Comparison of ENCODE assay signal across 22 mouse cellular contexts in the genomic region with DNA sequence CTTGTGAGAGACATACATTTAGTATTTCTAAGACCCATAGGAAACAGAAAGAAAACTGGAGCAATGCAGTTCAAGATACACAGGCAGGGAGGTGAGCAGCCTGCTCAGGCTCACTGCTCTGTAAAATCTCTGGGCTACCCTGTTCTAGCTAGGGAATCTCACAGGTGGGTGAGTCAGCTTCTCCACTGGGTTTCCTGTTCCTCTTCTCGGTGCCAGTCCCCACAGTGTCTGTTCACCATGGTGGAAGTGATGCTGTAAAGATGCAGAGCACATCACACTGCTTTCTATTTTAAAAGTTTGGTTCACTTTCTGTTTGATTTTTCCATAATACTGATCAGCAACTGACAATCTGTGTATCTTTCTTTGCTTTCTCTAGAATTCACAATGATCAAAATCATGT. TPM values are rescaled to one million over a fixed set of nuclear protein-coding genes. Genes with fewer than 3 reads are reported as not detected.
A peak's percentile ranks its signal among the peaks of the same experiment; 100 is the strongest.
DNase-seq lines count a peak whose midpoint lies in the region; ATAC-seq and TF ChIP-seq lines count a peak whose summit lies in the region.
"Had no signal": no experiment of that assay in that cellular context is flagged by ENCODE, and none has a peak within 500 bp of the region (broad histone marks: within the 10 kb centered on the region; RNA-seq: fewer than 3 reads in every experiment).

No protein-coding gene starts in this region.

- H3K4me1 ChIP-seq in CH12.LX (ENCODE audit: control insufficient read depth in 1 of 2, insufficient read depth in 2 of 2): peaks cover 7 to 24% of the 10 kb centered on the region in 2 experiments; a peak in 3 of 4 replicates
- H3K4me1 ChIP-seq in liver, embryonic 12.5 days: no peaks in the 10 kb centered on the region
- H3K4me1 ChIP-seq: embryonic facial prominence, embryonic 12.5 days; heart, embryonic 13.5 days; hindbrain, embryonic 12.5 days; intestine, embryonic 15.5 days had no signal

- no peak overlapping the region for H3K4me3 ChIP-seq in CH12.LX (replicated peaks in 1 of 3; ENCODE audit: low read depth in 2 of 3, low read length in 2 of 3, poor library complexity in 1 of 3)
- no peak overlapping the region for H3K4me3 ChIP-seq in liver, embryonic 12.5 days
- H3K4me3 ChIP-seq: embryonic facial prominence, embryonic 12.5 days; heart, embryonic 13.5 days; hindbrain, embryonic 12.5 days; intestine, embryonic 15.5 days had no signal

- H3K27me3 ChIP-seq in CH12.LX (replicated peaks): no peaks in the 10 kb centered on the region
- H3K27me3 ChIP-seq in splenic B cell, adult 2 months (ENCODE audit: control insufficient read depth, insufficient read depth, low read length, poor library complexity, severe bottlenecking): no peaks in the 10 kb centered on the region
- H3K27me3 ChIP-seq in liver, embryonic 12.5 days (replicated peaks): no peaks in the 10 kb centered on the region
- H3K27me3 ChIP-seq: embryonic facial prominence, embryonic 12.5 days; heart, embryonic 13.5 days; hindbrain, embryonic 12.5 days; intestine, embryonic 15.5 days had no signal

- WGBS in liver, embryonic 12.5 days (ENCODE audit: insufficient replicate concordance): 19% methylated on average over 1 of the region's 1 CpGs

- peak; percentile 9 to 17 for DNase-seq in B cell, adult 2 months
- DNase-seq in CH12.LX (ENCODE audit: extremely low read depth): peak; percentile 78
- peak; percentile 30 for DNase-seq in induced T-regulatory cell, adult 2 months (ENCODE audit: low read depth)
- peak; percentile 61 for DNase-seq in splenic B cell, adult 2 months (ENCODE audit: low read depth, low spot score)
- no peak for DNase-seq in embryo, embryonic 10.5 days (ENCODE audit: low spot score)
- DNase-seq in urinary bladder, postnatal 14 days (ENCODE audit: low spot score): no peak
- DNase-seq: adrenal gland, postnatal 14 days; cerebellum, adult 11-12 months; cerebellum, postnatal 10 days; gastrocnemius, postnatal 10 days; heart, postnatal 36 days; kidney, adult 2 months had no signal

- no peaks in the 10 kb centered on the region for H3K36me3 ChIP-seq in CH12.LX (replicated peaks in 1 of 2; ENCODE audit: control insufficient read depth in 1 of 2, insufficient read depth in 1 of 2, low read length in 1 of 2)
- H3K36me3 ChIP-seq in splenic B cell, adult 2 months (ENCODE audit: control insufficient read depth, insufficient read depth, low read length, poor library complexity, severe bottlenecking): no peaks in the 10 kb centered on the region
- no peaks in the 10 kb centered on the region for H3K36me3 ChIP-seq in liver, embryonic 12.5 days
- H3K36me3 ChIP-seq: embryonic facial prominence, embryonic 12.5 days; heart, embryonic 13.5 days; hindbrain, embryonic 12.5 days; intestine, embryonic 15.5 days had no signal

- TF ChIP-seq POLR2A in CH12.LX (IDR thresholded peaks at IDR 0.05; ENCODE audit: low read depth, low read length): no peak

- no peaks in the 10 kb centered on the region for H3K79me2 ChIP-seq in CH12.LX (replicated peaks; ENCODE audit: control insufficient read depth, extremely low read depth, insufficient read depth, poor library complexity, severe bottlenecking)

- TF ChIP-seq RAD21 in CH12.LX (IDR thresholded peaks at IDR 0.05; ENCODE audit: low read depth, low read length): no peak

- TF ChIP-seq EP300 in CH12.LX (IDR thresholded peaks at IDR 0.05; ENCODE audit: low read length): peak; percentile 85

- H3K4me2 ChIP-seq in CH12.LX (ENCODE audit: insufficient read depth, low read depth, poor library complexity, severe bottlenecking): peak overlapping the region; percentile 60
- no peak overlapping the region for H3K4me2 ChIP-seq in liver, embryonic 12.5 days
- H3K4me2 ChIP-seq: embryonic facial prominence, embryonic 12.5 days; heart, embryonic 13.5 days; hindbrain, embryonic 12.5 days; intestine, embryonic 15.5 days had no signal

- dilution Hi-C loops in CH12.LX (cut with MboI; ENCODE audit: extremely low pct_ligation_motif_present, extremely low pct_unique_long_range_greater_than_20kb, low sequenced_read_pairs): no loop called here

- ATAC-seq in liver, embryonic 12.5 days: no peak
- ATAC-seq: forebrain, embryonic 16.5 days; hindbrain, embryonic 16.5 days; intestine, embryonic 15.5 days had no signal

- no peaks in the 10 kb centered on the region for H3K9me3 ChIP-seq in CH12.LX (replicated peaks; ENCODE audit: low read length)
- no peaks in the 10 kb centered on the region for H3K9me3 ChIP-seq in liver, embryonic 12.5 days (replicated peaks)
- H3K9me3 ChIP-seq: embryonic facial prominence, embryonic 12.5 days; heart, embryonic 13.5 days; hindbrain, embryonic 12.5 days; intestine, embryonic 15.5 days had no signal

- no peak overlapping the region for H3K27ac ChIP-seq in CH12.LX (ENCODE audit: insufficient read depth, low read depth)
- H3K27ac ChIP-seq in liver, embryonic 12.5 days: no peak overlapping the region
- H3K27ac ChIP-seq: embryonic facial prominence, embryonic 12.5 days; heart, embryonic 13.5 days; hindbrain, embryonic 12.5 days; intestine, embryonic 15.5 days had no signal

- in situ Hi-C loops in CH12.LX (cut with MboI; ENCODE audit: low pct_ligation_motif_present, low pct_unique_long_range_greater_than_20kb, low sequenced_read_pairs): no loop called here

- H3K9ac ChIP-seq in CH12.LX (ENCODE audit: insufficient read depth, low read depth): no peak overlapping the region
- no peak overlapping the region for H3K9ac ChIP-seq in liver, embryonic 12.5 days
- H3K9ac ChIP-seq: embryonic facial prominence, embryonic 12.5 days; heart, embryonic 13.5 days; hindbrain, embryonic 12.5 days; intestine, embryonic 15.5 days had no signal

- TF ChIP-seq CTCF in CH12.LX (conservative IDR thresholded peaks at IDR 0.05 in 1 of 2, IDR thresholded peaks at IDR 0.05 in 1 of 2; ENCODE audit: low read depth in 2 of 2, low read length in 2 of 2): no peak

TF ChIP-seq in CH12.LX, 34 proteins besides CTCF, POLR2A, EP300 and RAD21:
- TF ChIP-seq POLR2AphosphoS2 (IDR thresholded peaks at IDR 0.05; ENCODE audit: low read depth, low read length): no peak
- TF ChIP-seq IRF4 (IDR thresholded peaks at IDR 0.05; ENCODE audit: low read depth, low read length): peak; percentile 74; the same call in 1 of the 2 replicates
- TF ChIP-seq CHD2 (IDR thresholded peaks at IDR 0.05; ENCODE audit: low read length): no peak
- peak; percentile 72 for TF ChIP-seq ETS1 (conservative IDR thresholded peaks at IDR 0.05; ENCODE audit: low read depth, low read length)
- TF ChIP-seq UBTF (IDR thresholded peaks at IDR 0.05; ENCODE audit: low read depth, low read length): 0 out of 2 replicates have a peak, but pooled peaks have one; percentile 39
- peak; percentile 76 for TF ChIP-seq JUN (IDR thresholded peaks at IDR 0.05; ENCODE audit: insufficient read depth, low read depth, low read length)
- 0 out of 2 replicates have a peak, but pooled peaks have one; percentile 50 for TF ChIP-seq MYC (IDR thresholded peaks at IDR 0.05; ENCODE audit: low read depth, low read length)
- peak; percentile 15; the same call in 1 of the 2 replicates for TF ChIP-seq TCF12 (IDR thresholded peaks at IDR 0.05; ENCODE audit: low read depth, low read length)
- TF ChIP-seq SMC3 (IDR thresholded peaks at IDR 0.05; ENCODE audit: low read depth, low read length): no peak
- no peak for TF ChIP-seq KAT2A (IDR thresholded peaks at IDR 0.05; ENCODE audit: insufficient replicate concordance, low read length)
- TF ChIP-seq MEF2A (IDR thresholded peaks at IDR 0.05; ENCODE audit: borderline replicate concordance, low read depth, low read length): peak; percentile 42; the same call in 1 of the 2 replicates
- TF ChIP-seq PAX5 (IDR thresholded peaks at IDR 0.05; ENCODE audit: low read length): no peak
- peak; percentile 78 for TF ChIP-seq JUND (conservative IDR thresholded peaks at IDR 0.05; ENCODE audit: low read depth, low read length)
- no peak for TF ChIP-seq USF2 (conservative IDR thresholded peaks at IDR 0.05; ENCODE audit: low read depth, low read length)
- TF ChIP-seq RCOR1 (conservative IDR thresholded peaks at IDR 0.05; ENCODE audit: low read depth, low read length): no peak
- no peak for TF ChIP-seq MAX (IDR thresholded peaks at IDR 0.05; ENCODE audit: low read length)

RNA-seq across cellular contexts. Expression of a gene that starts 35.2 kb away (rescaled TPM):
- not detected in 2 replicates for total RNA-seq in CH12.LX (2012; rRNA removed)
- not detected in 2 replicates for total RNA-seq in CH12.LX (2014; rRNA removed)
- polyA plus RNA-seq in CH12.LX (2012; ENCODE audit: insufficient read length, low read depth): not detected in 2 replicates
- polyA plus RNA-seq in liver, embryonic 12.5 days (2016; fragmentation: Nextera tagmentation; extraction: Ambion mirVana): not detected in 2 replicates
- total RNA-seq: adrenal gland, postnatal 14 days; gastrocnemius, postnatal 10 days; heart, postnatal 36 days; MEL had no signal

RNA-seq across cellular contexts. Expression of a gene that starts 47.0 kb away (rescaled TPM):
- not detected in 2 replicates for total RNA-seq in CH12.LX (2012; rRNA removed)
- not detected in 2 replicates for total RNA-seq in CH12.LX (2014; rRNA removed)
- not detected in 2 replicates for polyA plus RNA-seq in CH12.LX (2012; ENCODE audit: insufficient read length, low read depth)
- not detected in 2 replicates for polyA plus RNA-seq in liver, embryonic 12.5 days (2016; fragmentation: Nextera tagmentation; extraction: Ambion mirVana)
- total RNA-seq: adrenal gland, adult 18-20 months; adrenal gland, postnatal 14 days; gastrocnemius, postnatal 10 days; MEL had no signal
- polyA plus RNA-seq: forebrain, embryonic 11.5 days; forebrain, embryonic 16.5 days; heart, embryonic 13.5 days; hindbrain, embryonic 12.5 days; kidney, adult 2 months had no signal

Comparison
In these comparisons a context has a peak if more than half of its experiments do, and no peak if none do; other contexts are left out.
1. DNase-seq: peak in B cell, adult 2 months (2 of 2), CH12.LX (single experiment), induced T-regulatory cell, adult 2 months (single experiment) and splenic B cell, adult 2 months (single experiment); none in embryo, embryonic 10.5 days (single experiment) and urinary bladder, postnatal 14 days (single experiment).